Mouse (Mus musculus) E14TG2a.4 (cell line): ENCODE results near the gene Polr2a.

Experiments used
- CTCF ChIP-seq: conservative IDR thresholded peaks from 2 replicates; pipeline ENCODE4 v1.5.1; 2014; ENCODE audit warnings: low read length
- POU5F1 ChIP-seq: IDR thresholded peaks from 2 replicates; pipeline ENCODE4 v1.6.1; 2014; ENCODE audit warnings: low read length, borderline replicate concordance

DNA sequence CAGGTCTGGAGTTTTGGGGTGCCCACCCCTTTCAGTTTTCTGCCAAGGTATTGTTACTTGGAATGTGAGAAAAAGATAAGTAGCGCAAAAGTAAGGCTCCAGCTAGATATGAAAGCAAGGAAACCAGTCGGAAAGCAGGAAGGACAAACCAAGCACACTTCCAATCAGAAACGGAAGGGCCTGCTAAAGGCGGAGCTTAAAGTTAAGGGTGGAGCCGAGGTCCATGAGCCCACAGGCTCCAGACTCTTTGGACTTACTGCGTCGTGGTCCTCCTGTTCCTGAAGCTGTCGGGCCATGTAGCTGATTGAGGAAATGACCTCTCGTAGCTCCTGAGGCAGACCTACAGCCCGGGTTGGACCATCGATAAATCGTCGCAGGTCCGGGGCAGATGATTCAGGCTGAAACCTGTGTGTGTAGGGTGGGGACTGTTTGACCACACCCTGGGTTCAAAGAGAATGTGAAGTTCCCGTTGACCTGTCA is 26.4 kb upstream of the Polr2a start:
- TF ChIP-seq CTCF (no peak), POU5F1 (no peak)
